Mouse (Mus musculus): ENCODE measurements at regions not wholly inside any gene's neighbourhood (a gene's known extent, or its start where the extent isn't known, plus 50 kb on each side); places are given as distances from the start of the nearest gene placed in this dataset.

DNA sequence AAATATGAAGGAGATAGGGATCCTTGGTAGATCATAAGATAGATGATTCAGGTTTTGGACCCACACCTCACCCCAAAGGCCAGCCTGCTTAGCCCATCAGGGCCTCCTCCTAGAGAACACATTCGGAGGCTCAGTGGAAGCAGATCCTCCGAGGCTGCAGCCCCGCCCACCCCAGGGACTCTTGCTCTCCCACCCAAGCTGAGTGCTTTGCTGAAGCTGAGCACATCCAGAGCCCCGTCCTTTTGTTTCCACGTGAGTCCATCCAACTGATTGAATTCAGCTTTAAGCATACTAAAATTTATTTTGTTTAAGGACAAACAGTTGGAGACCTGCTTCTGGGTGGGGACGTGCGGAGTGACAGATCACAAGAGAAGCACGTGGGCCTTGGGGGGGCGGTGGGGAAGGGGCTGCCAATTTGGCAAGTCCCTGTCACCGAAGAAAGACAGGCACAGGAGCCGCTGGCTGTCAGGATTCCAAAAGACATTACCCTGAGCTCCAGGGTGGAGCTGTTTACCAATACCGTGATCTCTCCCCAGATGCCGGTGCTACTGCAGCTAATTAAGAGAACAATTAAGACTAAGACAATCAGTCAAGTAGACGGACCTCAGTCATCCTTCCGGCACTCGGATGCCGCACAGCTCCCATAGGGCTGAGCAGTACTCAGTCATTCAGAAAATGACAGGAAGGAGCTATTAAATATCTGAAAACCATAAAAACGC is 448.9 kb upstream of the Spred2 start:
- Histone ChIP-seq H3K27me3 (replicated peaks; ENCODE audit: insufficient read depth, low read length) (no peaks in the 10 kb centered on the region), H3K9me3 (ENCODE audit: low read length) (no peaks in the 10 kb centered on the region), H3K4me2 (replicated peaks; ENCODE audit: low read depth, low read length) (0 out of 2 replicates have a peak overlapping the region, but pooled peaks have one; percentile 8), H3K9ac (replicated peaks; ENCODE audit: low read depth) (no peak overlapping the region), H3K27ac (ENCODE audit: low read length) (no peak overlapping the region), H3K36me3 (ENCODE audit: insufficient read depth, low read length) (no peaks in the 10 kb centered on the region), H3K4me1 (ENCODE audit: insufficient read depth, low read depth, low read length) (no peaks in the 10 kb centered on the region), H3K4me3 (ENCODE audit: low read depth, low read length) (no peak overlapping the region)
- TF ChIP-seq EP300 (IDR thresholded peaks at IDR 0.05), result no peak
- no peak for TF ChIP-seq CTCF (IDR thresholded peaks at IDR 0.05)
- no peak for ATAC-seq
- peak; percentile 6 for DNase-seq (ENCODE audit: low spot score)
- WGBS, result 25% methylated on average over 18 of the region's 18 CpGs

DNA sequence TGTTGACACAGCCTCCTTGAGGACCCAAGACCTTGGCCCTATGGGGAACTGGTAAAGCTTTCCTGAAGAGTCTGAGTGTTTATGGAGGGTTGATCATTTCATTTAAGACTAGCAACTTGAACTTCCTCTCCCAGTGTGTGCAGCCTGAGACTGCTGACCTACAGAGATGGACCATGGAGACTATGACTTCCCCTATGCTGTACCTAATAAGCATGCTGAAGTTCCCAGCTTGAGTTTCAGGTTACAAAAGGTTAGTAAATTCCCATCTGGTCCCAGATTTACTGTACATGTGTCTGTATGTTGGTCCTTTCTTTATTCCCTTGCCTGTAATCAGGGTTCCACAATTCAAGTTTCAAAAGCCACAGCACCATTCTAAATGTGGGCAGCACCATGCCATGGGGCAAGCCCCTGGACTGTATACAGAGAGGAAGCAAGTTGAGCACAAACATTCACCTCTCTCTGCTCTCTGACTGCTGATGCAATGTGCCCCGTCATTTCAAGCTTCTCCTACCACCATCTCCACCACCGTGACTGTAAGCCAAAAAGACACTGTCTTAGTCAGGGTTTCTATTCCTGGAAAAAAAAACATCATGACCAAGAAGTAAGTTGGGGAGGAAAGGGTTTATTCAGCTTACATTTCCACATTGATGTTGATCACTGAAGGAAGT is 431.0 kb upstream of the Spred2 start:
- no peak for ATAC-seq

DNA sequence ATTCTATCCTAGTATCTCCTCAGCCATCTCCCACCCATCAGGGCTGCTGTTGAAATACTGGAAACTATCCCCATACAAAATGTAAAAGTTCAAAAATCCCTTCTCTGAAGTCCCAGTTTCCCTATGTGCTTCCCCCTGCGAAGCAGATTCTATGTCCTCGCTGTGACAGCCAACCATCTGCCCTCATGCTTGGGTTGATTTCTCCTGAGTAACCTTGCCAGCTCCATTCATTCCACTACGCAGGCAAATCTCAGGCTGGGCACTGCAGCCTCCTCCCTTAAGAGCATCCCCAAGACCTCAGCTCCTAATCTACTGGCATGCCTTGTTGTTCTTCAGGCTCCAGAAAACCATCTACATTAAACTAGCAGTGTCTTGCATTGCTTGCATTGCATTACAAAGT is 402.5 kb upstream of the Spred2 start:
- WGBS, result 94% methylated on average over 3 of the region's 3 CpGs
- no peak overlapping the region for H3K27ac ChIP-seq (ENCODE audit: low read length)
- H3K9me3 ChIP-seq (ENCODE audit: low read length), result no peaks in the 10 kb centered on the region
- no peak for ATAC-seq
- no peak overlapping the region for H3K4me2 ChIP-seq (replicated peaks; ENCODE audit: low read depth, low read length)
- no peaks in the 10 kb centered on the region for H3K27me3 ChIP-seq (replicated peaks; ENCODE audit: insufficient read depth, low read length)
- no peak overlapping the region for H3K4me3 ChIP-seq (ENCODE audit: low read depth, low read length)
- H3K9ac ChIP-seq (replicated peaks; ENCODE audit: low read depth), result no peak overlapping the region
- H3K4me1 ChIP-seq (ENCODE audit: insufficient read depth, low read depth, low read length), result no peaks in the 10 kb centered on the region
- no peaks in the 10 kb centered on the region for H3K36me3 ChIP-seq (ENCODE audit: insufficient read depth, low read length)
- no peak for DNase-seq (ENCODE audit: low spot score)
- TF ChIP-seq CTCF (IDR thresholded peaks at IDR 0.05) (no peak), EP300 (IDR thresholded peaks at IDR 0.05) (no peak)

More for the DNA sequence above, 431.0 kb upstream of the Spred2 start:
- H3K4me2 ChIP-seq (replicated peaks; ENCODE audit: low read depth, low read length), result no peak overlapping the region
- H3K9me3 ChIP-seq (ENCODE audit: low read length), result no peaks in the 10 kb centered on the region
- 76% methylated on average over 2 of the region's 2 CpGs for WGBS
- no peak for DNase-seq (ENCODE audit: low spot score)
- H3K27me3 ChIP-seq (replicated peaks; ENCODE audit: insufficient read depth, low read length), result no peaks in the 10 kb centered on the region
- H3K4me1 ChIP-seq (ENCODE audit: insufficient read depth, low read depth, low read length), result no peaks in the 10 kb centered on the region
- no peak overlapping the region for H3K9ac ChIP-seq (replicated peaks; ENCODE audit: low read depth)
- no peaks in the 10 kb centered on the region for H3K36me3 ChIP-seq (ENCODE audit: insufficient read depth, low read length)
- no peak overlapping the region for H3K27ac ChIP-seq (ENCODE audit: low read length)
- H3K4me3 ChIP-seq (ENCODE audit: low read depth, low read length), result no peak overlapping the region
- no peak for TF ChIP-seq EP300 (IDR thresholded peaks at IDR 0.05)
- no peak for TF ChIP-seq CTCF (IDR thresholded peaks at IDR 0.05)

DNA sequence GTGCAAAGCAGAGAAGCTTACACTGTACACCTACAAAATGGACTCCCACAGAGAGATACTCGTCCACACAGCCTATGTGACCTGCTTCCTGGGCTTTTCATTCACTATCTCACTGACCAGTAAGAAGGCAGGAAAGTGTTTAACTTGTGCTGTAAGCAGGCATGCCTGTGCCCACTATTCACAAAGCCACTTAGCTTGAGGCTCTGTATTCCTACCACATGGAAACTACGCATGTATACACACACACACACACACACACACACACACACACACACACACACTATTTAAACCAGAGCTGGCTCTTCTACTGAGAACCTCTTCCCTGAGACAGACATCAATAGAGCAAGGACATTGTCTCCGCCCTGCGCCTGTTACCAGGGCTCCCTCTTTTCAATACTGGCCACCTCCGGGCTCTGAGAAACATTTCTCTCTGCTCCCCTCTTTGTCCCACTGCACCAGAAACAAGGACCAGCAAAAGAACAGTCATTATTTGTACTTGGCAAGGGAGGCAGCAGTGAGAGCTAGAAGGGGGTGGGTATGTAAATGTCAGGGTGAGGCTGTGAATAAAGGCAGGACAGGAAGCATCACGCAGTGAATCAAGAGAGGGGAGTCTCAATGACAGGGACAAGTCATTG is 400.2 kb upstream of the Spred2 start:
- Histone ChIP-seq H3K9ac (replicated peaks; ENCODE audit: low read depth) (no peak overlapping the region), H3K36me3 (ENCODE audit: insufficient read depth, low read length) (no peaks in the 10 kb centered on the region), H3K4me3 (ENCODE audit: low read depth, low read length) (no peak overlapping the region), H3K9me3 (ENCODE audit: low read length) (no peaks in the 10 kb centered on the region), H3K27me3 (replicated peaks; ENCODE audit: insufficient read depth, low read length) (no peaks in the 10 kb centered on the region), H3K27ac (ENCODE audit: low read length) (no peak overlapping the region), H3K4me1 (ENCODE audit: insufficient read depth, low read depth, low read length) (no peaks in the 10 kb centered on the region), H3K4me2 (replicated peaks; ENCODE audit: low read depth, low read length) (no peak overlapping the region)
- TF ChIP-seq EP300 (IDR thresholded peaks at IDR 0.05) (no peak), CTCF (IDR thresholded peaks at IDR 0.05) (no peak)
- no peak for ATAC-seq
- no peak for DNase-seq (ENCODE audit: low spot score)
- 60% methylated on average over 6 of the region's 6 CpGs for WGBS

DNA sequence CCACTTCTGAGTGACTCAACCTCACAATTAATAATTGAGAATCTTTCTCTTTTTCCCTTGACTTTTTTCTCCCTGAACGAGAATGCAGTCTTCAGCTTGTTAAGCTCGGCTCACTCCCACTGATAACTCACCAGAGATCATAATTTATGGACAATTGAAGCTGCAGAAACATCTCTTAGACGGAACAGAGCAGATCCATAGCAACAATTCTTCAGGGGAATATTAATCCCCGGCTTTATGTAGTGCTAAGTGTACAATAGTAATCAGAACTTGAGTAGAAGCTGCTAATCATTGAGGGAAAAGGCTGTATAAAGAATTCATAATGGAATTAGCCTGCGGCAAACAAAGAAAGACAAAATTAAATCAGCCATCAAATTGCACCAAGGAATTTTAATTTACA is 395.0 kb upstream of the Spred2 start:
- no peak for ATAC-seq
- no peak for DNase-seq (ENCODE audit: low spot score)
- Histone ChIP-seq H3K4me3 (ENCODE audit: low read depth, low read length) (no peak overlapping the region), H3K27ac (ENCODE audit: low read length) (no peak overlapping the region), H3K9ac (replicated peaks; ENCODE audit: low read depth) (no peak overlapping the region), H3K9me3 (ENCODE audit: low read length) (no peaks in the 10 kb centered on the region), H3K4me1 (ENCODE audit: insufficient read depth, low read depth, low read length) (no peaks in the 10 kb centered on the region), H3K36me3 (ENCODE audit: insufficient read depth, low read length) (no peaks in the 10 kb centered on the region), H3K4me2 (replicated peaks; ENCODE audit: low read depth, low read length) (no peak overlapping the region), H3K27me3 (replicated peaks; ENCODE audit: insufficient read depth, low read length) (no peaks in the 10 kb centered on the region)
- TF ChIP-seq EP300 (IDR thresholded peaks at IDR 0.05) (no peak), CTCF (IDR thresholded peaks at IDR 0.05) (no peak)
- 55% methylated on average over 5 of the region's 5 CpGs for WGBS

DNA sequence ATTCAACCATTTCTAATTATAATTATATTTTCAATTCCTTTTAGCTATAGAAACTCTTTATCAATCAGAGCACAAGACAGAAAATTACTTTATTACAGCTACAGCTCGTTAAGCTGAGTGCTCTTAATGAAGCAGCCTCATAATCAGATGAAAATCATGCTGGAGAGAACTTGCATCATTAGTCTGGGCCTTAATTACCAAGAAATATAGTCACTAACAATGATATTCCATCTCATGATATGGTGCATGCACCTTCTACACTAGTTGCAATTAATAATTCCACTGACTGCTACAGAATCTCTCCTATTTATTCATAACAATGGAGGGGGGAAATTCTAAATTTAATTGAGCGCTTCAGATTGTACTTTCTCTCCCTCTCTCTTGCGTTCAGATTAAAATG is 393.5 kb upstream of the Spred2 start:
- H3K27ac ChIP-seq (ENCODE audit: low read length), result no peak overlapping the region
- DNase-seq (ENCODE audit: low spot score), result no peak
- no peaks in the 10 kb centered on the region for H3K9me3 ChIP-seq (ENCODE audit: low read length)
- TF ChIP-seq CTCF (IDR thresholded peaks at IDR 0.05) (no peak), EP300 (IDR thresholded peaks at IDR 0.05) (no peak)
- H3K4me3 ChIP-seq (ENCODE audit: low read depth, low read length), result no peak overlapping the region
- no peaks in the 10 kb centered on the region for H3K4me1 ChIP-seq (ENCODE audit: insufficient read depth, low read depth, low read length)
- no peak overlapping the region for H3K9ac ChIP-seq (replicated peaks; ENCODE audit: low read depth)
- WGBS, result 88% methylated on average over 3 of the region's 3 CpGs
- no peaks in the 10 kb centered on the region for H3K27me3 ChIP-seq (replicated peaks; ENCODE audit: insufficient read depth, low read length)
- H3K36me3 ChIP-seq (ENCODE audit: insufficient read depth, low read length), result no peaks in the 10 kb centered on the region
- H3K4me2 ChIP-seq (replicated peaks; ENCODE audit: low read depth, low read length), result no peak overlapping the region
- ATAC-seq, result no peak
